Mouse (Mus musculus) megakaryocyte-erythroid progenitor cell, adult 5-6 weeks (primary cell): ENCODE measurements around the gene Zmiz1. TPM values are rescaled to one million over a fixed set of nuclear protein-coding genes. Genes with fewer than 3 reads are reported as not detected.

Experiments
- ATAC-seq: replicated peaks from 2 replicates; pipeline ENCODE4 v1.8.0; 2016; ENCODE audit warnings: mild to moderate bottlenecking, inconsistent platforms; ENCODE audit not compliant: severe bottlenecking, poor library complexity, low FRiP score, low TSS enrichment
- total RNA-seq, 2 experiments: library from RNA; stranded (forward) in 1 of 2; stranded (reverse) in 1 of 2; fragments of 200-1000, 215-1000 nt in 1 of 2; fragments of >200 nt in 1 of 2; fragmentation: Nextera tagmentation in 1 of 2; gene quantifications; 2 replicates each; pipeline ENCODE4 v1.2.3; 2014 to 2017

Gene Zmiz1
- total RNA-seq, 2 experiments from 2014 or later, result 12.6 to 51.3 TPM

GRCm38 (mm10) chr14:25508111-25508756 is 49.2 kb downstream of the Zmiz1 start:
- ATAC-seq, result no peak

DNA sequence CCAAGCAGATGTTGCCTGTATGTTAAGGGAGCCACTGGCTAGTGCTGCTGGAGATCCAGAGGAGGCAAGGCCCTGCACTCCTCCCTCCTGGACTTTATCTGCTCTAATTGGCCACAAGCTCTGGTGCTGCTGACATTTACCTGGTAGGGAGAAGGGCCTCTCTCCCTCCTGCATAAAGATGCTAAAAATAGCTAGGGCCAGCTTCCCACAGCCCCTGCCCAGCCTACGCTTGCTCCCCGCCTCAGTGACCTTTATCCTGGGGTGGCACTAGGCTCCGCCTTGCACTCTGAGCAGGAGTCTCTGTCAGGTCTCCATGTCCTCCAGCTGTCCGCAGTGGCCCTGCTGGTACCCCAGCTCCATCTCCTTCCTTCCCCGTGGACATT is 49.8 kb downstream of the Zmiz1 start:
- ATAC-seq, result no peak

- ATAC-seq, result no peak
Measured at GRCm38 (mm10) chr14:25509450-25510129, 50.6 kb downstream of the Zmiz1 start.

- no peak for ATAC-seq
Measured at GRCm38 (mm10) chr14:25510362-25510761, 51.4 kb downstream of the Zmiz1 start.

DNA sequence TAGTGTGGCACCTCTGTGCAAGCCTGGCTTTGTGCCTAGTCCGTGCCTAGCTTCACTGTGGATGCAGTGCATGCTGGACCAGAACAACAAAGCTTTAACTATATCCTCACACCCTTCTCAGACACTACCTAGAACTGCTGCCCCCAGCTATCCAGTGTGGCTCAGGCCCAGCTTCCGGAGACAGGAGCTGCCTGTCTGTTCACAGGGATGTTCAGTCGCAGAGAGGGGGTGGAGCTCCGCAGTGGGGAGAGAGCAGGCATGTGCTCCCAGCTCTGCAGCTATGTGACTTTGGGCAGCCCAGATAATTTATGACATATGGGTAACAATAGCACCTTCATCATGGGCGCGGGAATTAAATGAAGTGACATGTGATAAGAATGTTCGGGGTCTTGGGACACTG is 52.0 kb downstream of the Zmiz1 start:
- no peak for ATAC-seq

- ATAC-seq, result no peak
Measured at GRCm38 (mm10) chr14:25511564-25511963, 52.6 kb downstream of the Zmiz1 start.

GRCm38 (mm10) chr14:25511967-25512366 is 53.0 kb downstream of the Zmiz1 start:
- ATAC-seq, result no peak

DNA sequence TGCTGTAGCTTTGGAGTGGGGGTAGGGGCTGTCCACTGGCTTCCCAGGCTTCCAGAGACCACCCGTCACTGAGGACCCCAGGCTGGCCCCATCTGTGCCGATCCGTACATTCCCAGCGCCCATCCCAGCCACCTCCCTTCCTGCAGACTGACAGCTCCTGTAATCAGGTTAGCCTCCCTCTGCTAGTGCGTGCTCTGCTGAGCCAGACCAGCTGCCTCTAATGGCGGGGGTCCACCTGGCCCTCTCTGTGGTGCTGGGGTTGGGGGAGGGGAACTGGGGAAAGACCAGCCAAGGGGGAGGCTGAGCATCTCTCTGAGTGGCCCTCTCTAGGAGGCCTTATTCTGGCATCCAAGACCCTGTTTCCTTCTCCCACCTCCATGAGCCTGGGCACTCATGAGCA is 53.8 kb downstream of the Zmiz1 start:
- ATAC-seq, result no peak

DNA sequence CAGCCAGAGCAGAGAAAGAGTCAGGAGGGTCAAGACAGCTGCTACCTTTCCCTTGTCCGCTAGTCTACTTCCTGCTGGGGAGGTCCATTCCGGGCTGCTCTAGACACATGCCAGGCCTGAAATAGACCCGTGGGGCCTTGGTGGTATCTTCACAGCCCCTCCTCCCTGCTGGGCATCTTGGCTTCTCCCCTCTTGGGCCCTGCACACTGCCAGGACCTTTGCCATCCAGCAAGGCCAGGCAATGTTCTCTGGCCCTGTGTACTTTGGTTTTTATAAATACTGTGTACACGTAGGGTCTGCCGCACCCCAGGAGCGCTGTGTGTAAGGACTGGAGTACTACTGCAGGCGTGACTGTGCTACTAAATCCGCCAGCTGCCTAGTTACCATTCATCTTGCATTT is 54.5 kb downstream of the Zmiz1 start:
- ATAC-seq, result no peak

DNA sequence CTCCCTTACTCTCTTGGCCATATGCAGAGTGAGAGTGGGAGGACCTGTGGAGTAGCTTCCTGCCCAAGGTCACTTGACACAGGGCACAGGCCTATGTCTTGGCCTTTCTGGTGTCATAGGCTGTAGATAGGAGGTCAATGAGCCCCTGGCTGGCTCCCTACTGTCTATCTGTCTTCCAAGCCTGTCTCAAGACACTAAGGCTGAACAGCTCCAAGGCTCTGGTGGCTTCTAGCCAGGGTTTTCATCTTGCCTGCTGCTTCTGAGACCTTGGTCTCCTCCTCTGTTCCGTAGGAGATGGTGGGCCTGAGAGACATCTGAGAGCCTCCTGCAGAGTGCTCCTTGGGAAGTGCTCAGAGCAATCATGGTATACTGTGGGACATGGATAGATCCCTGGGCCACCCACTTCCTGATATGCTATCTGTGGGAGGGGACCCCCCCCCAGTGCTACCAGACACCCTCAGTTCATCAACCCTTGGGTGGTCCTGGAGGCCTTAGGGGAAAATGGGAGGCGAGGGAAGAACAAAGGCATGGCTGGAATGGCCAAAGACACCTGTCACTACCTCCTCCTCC is 56.0 kb downstream of the Zmiz1 start:
- no peak for ATAC-seq

- no peak for ATAC-seq
Measured at GRCm38 (mm10) chr14:25515924-25516323, 56.9 kb downstream of the Zmiz1 start.

DNA sequence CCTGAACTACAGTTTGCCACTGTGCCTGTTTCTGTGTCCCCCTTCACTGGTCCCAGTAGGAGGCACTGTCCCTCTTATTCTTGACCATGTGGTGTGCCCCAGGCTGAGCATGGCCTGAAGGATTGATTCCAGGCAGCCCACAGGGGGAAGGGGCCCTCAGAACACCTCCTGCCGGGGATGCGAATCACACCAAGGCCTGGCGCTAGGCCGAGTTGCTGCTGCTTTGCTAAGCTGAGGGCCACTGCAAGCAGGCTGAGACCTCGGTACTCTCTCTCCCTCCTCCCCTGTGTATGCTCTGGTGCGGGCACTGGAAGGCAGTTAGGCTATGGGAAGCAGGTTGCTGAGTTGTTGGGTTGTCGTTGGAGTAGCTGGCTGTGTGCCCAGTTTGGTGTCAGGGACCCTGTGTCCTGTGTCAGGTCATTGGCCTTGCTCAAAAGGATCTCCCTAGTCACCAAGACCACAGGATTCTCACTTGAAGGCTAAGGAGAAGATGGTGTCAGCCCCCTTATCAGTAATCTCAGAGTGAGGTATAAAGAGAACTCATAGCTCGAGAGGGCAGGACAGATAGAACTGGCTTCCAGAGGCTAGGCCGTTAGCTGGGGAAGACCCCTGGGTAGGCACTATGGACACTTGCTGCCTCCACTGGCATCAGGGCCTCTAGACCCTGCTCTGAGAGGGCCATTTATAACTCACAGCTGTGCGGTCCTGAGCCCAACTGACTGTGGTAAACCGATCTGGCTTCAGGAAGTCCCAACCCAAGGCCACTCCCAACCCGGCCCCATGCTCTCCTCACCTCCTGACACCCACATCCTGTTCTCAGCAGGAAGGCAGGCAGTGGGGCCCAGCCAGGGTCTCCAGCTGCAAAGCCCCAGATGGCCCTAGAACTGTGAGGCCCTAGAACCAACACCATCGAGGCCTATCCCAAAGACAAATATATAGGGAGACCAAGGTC is 57.9 kb downstream of the Zmiz1 start:
- peak; percentile 45 for ATAC-seq

DNA sequence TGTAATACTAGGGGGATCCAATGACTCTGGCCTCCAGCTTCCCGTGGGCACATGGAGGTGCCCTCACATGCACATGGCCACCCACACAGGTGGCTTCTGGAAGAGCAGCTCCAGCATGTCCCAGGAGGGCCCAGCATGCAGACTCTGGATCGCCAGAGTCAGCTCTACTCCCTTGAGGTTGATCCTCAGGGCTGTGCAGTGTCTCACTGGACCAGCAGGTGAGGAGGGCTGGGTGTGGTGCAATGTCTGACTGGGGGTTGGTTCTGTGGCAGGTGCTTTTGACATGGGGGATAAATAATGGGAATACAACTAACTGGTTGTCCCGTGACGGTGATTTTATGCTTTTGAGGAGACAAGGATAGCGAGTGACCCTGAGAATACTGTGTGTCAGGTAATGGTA is 59.7 kb downstream of the Zmiz1 start:
- ATAC-seq, result no peak

- no peak for ATAC-seq
Measured at GRCm38 (mm10) chr14:25519656-25520055, 60.7 kb downstream of the Zmiz1 start.

GRCm38 (mm10) chr14:25520589-25520988 is 61.6 kb downstream of the Zmiz1 start:
- no peak for ATAC-seq

DNA sequence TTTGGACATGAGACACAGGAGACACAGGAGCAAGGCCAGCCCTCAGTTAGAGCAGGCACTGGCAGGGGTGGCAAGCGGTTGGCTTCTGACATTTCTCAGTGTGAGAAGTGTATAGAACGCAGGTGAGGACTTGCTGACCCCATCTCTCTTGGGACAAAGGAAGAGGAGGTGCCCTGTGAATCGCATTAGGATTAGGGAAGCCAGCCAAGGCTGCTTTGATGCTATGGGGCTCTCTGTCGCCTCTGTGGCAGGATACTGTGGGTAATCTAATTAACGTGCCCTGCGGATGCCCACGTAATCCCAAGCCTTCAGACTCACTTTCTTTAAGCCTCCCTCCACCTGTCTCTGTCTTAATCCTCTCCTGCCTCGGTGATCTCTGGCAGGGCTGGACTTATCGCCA is 62.0 kb downstream of the Zmiz1 start:
- ATAC-seq, result no peak

DNA sequence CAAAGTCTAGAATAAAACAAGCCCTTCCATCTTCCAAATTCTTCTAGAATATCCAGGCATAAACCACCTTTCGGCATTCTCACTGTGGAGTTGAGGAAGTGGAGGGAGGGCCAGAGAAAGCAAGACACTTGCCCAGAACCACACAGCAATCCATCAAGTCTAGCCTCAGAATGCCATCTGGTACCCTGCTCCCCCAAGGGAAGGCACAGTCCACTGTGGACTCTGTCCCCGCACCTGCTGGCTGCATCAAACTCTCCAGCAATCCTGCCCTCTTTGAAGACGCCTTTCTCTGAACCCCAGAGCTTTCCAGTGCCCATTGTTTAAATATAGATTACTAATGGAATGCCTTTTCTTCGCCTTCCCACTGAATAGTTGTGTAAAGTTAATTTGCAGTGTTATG is 62.5 kb downstream of the Zmiz1 start:
- ATAC-seq, result no peak

- peak; percentile 88 for ATAC-seq
Measured at GRCm38 (mm10) chr14:25522415-25522814, 63.4 kb downstream of the Zmiz1 start.

GRCm38 (mm10) chr14:25523230-25524110 is 64.5 kb downstream of the Zmiz1 start:
- no peak for ATAC-seq
